In the genomic region with DNA sequence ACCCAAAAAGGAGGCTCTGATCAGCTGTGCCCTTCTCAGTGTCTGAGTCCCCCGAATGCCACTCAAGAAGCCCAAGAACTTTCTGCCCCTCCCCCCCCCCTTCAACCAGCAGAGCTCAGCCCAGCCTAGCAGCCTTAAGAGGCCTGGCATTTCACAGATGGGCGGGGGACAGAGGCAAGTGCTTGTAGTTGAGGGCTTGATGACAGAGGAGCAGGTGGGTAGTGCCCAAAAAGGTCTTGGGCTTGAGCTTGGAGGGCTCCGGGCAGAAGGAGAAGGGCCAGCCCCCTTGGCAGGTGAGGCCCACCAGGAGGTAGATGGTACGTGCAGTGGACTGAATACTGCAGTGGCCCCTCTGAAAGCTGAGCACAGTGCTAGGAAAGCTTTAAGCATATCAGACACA, we compare ENCODE assay signal across 8 mouse cellular contexts. TPM values are rescaled to one million over a fixed set of nuclear protein-coding genes. Genes with fewer than 3 reads are reported as not detected.
DNase-seq lines count a peak whose midpoint lies in the region; ATAC-seq lines count a peak whose summit lies in the region.

No protein-coding gene starts in this region.

- 43% methylated on average over 4 of the region's 4 CpGs for WGBS in heart, embryonic 13.5 days
- WGBS in embryonic facial prominence, embryonic 10.5 days: 85% methylated on average over 4 of the region's 4 CpGs
- 82% methylated on average over 4 of the region's 4 CpGs for WGBS in hindbrain, embryonic 12.5 days

- H3K27ac ChIP-seq in heart, embryonic 13.5 days (replicated peaks): peak overlapping the region; percentile 73
- H3K27ac ChIP-seq in embryonic facial prominence, embryonic 10.5 days (replicated peaks): peak overlapping the region; percentile 19; the same call in 1 of the 2 replicates
- H3K27ac ChIP-seq in hindbrain, embryonic 12.5 days: no peak overlapping the region

- no peaks in the 10 kb centered on the region for H3K27me3 ChIP-seq in heart, embryonic 13.5 days (replicated peaks)
- no peaks in the 10 kb centered on the region for H3K27me3 ChIP-seq in embryonic facial prominence, embryonic 10.5 days (replicated peaks; ENCODE audit: low read depth, poor library complexity, severe bottlenecking)
- no peaks in the 10 kb centered on the region for H3K27me3 ChIP-seq in hindbrain, embryonic 12.5 days

- H3K4me1 ChIP-seq in heart, embryonic 13.5 days: peaks cover 59% of the 10 kb centered on the region
- peaks cover 52% of the 10 kb centered on the region for H3K4me1 ChIP-seq in embryonic facial prominence, embryonic 10.5 days
- H3K4me1 ChIP-seq in hindbrain, embryonic 12.5 days: peaks cover 37% of the 10 kb centered on the region

- peaks cover 19% of the 10 kb centered on the region for H3K36me3 ChIP-seq in heart, embryonic 13.5 days
- peaks cover 37% of the 10 kb centered on the region for H3K36me3 ChIP-seq in embryonic facial prominence, embryonic 10.5 days (replicated peaks)
- H3K36me3 ChIP-seq in hindbrain, embryonic 12.5 days: no peaks in the 10 kb centered on the region

- peak overlapping the region; percentile 97 for H3K4me3 ChIP-seq in heart, embryonic 13.5 days
- H3K4me3 ChIP-seq in embryonic facial prominence, embryonic 10.5 days: peak overlapping the region; percentile 87; the same call in 1 of the 2 replicates
- no peak overlapping the region for H3K4me3 ChIP-seq in hindbrain, embryonic 12.5 days

- ATAC-seq in heart, embryonic 13.5 days (ENCODE audit: extremely low read depth, insufficient number of reproducible peaks, low FRiP score, low TSS enrichment): no peak
- ATAC-seq in hindbrain, embryonic 12.5 days (ENCODE audit: low FRiP score): no peak

- DNase-seq in heart, adult 9 months (ENCODE audit: low spot score in 2 of 2): no peak
- no peak for DNase-seq in embryonic facial prominence, embryonic 10.5 days (ENCODE audit: low spot score)
- peak; percentile 54 for DNase-seq in lung, postnatal 10 days
- no peak for DNase-seq in spleen, postnatal 14 days (ENCODE audit: low spot score in 2 of 2)
- DNase-seq in urinary bladder, adult 2 months (ENCODE audit: low spot score): no peak
- DNase-seq in cerebellum, adult 9-10 months: no peak

- H3K9me3 ChIP-seq in heart, embryonic 13.5 days: no peaks in the 10 kb centered on the region
- H3K9me3 ChIP-seq in embryonic facial prominence, embryonic 10.5 days: no peaks in the 10 kb centered on the region
- no peaks in the 10 kb centered on the region for H3K9me3 ChIP-seq in hindbrain, embryonic 12.5 days (replicated peaks)

- peak overlapping the region; percentile 98 for H3K9ac ChIP-seq in heart, embryonic 13.5 days
- H3K9ac ChIP-seq in hindbrain, embryonic 12.5 days: 0 out of 2 replicates have a peak overlapping the region, but pooled peaks have one; percentile 92

- peak overlapping the region; percentile 94 for H3K4me2 ChIP-seq in heart, embryonic 13.5 days
- H3K4me2 ChIP-seq in hindbrain, embryonic 12.5 days (replicated peaks): peak overlapping the region; percentile 98

RNA-seq across cellular contexts. Expression of a gene that starts 1.7 kb away (rescaled TPM):
- polyA plus RNA-seq in heart, embryonic 13.5 days (2015; fragmentation: Nextera tagmentation; extraction: Ambion mirVana): 197 and 206 TPM in 2 replicates
- 150 and 153 TPM in 2 replicates for polyA plus RNA-seq in embryonic facial prominence, embryonic 10.5 days (2016; fragmentation: Nextera tagmentation; extraction: Ambion mirVana)
- polyA plus RNA-seq in hindbrain, embryonic 12.5 days (2016; fragmentation: Nextera tagmentation; extraction: Ambion mirVana): 201 and 213 TPM in 2 replicates
- 74.4 and 81.2 TPM in 2 replicates for polyA plus RNA-seq in urinary bladder, adult 2 months (2012; rRNA removed)

RNA-seq across cellular contexts. Expression of a gene that starts 19.2 kb away (rescaled TPM):
- polyA plus RNA-seq in heart, embryonic 13.5 days (2015; fragmentation: Nextera tagmentation; extraction: Ambion mirVana): 57.0 and 62.7 TPM in 2 replicates
- polyA plus RNA-seq in embryonic facial prominence, embryonic 10.5 days (2016; fragmentation: Nextera tagmentation; extraction: Ambion mirVana): 95.4 and 105 TPM in 2 replicates
- polyA plus RNA-seq in hindbrain, embryonic 12.5 days (2016; fragmentation: Nextera tagmentation; extraction: Ambion mirVana): 37.6 and 40.9 TPM in 2 replicates
- 2.3 and 3.1 TPM in 2 replicates for polyA plus RNA-seq in urinary bladder, adult 2 months (2012; rRNA removed)

RNA-seq across cellular contexts. Expression of a gene that starts 19.5 kb away (rescaled TPM):
- polyA plus RNA-seq in heart, embryonic 13.5 days (2015; fragmentation: Nextera tagmentation; extraction: Ambion mirVana): 0.41 and 0.55 TPM in 2 replicates
- 0.54 and 1.0 TPM in 2 replicates for polyA plus RNA-seq in embryonic facial prominence, embryonic 10.5 days (2016; fragmentation: Nextera tagmentation; extraction: Ambion mirVana)
- 1.0 and 1.1 TPM in 2 replicates for polyA plus RNA-seq in hindbrain, embryonic 12.5 days (2016; fragmentation: Nextera tagmentation; extraction: Ambion mirVana)
- 0.69 and 0.96 TPM in 2 replicates for polyA plus RNA-seq in urinary bladder, adult 2 months (2012; rRNA removed)

RNA-seq across cellular contexts. Expression of a gene that starts 23.0 kb away (rescaled TPM):
- polyA plus RNA-seq in heart, embryonic 13.5 days (2015; fragmentation: Nextera tagmentation; extraction: Ambion mirVana): 4.8 and 5.7 TPM in 2 replicates
- 12.1 and 12.2 TPM in 2 replicates for polyA plus RNA-seq in embryonic facial prominence, embryonic 10.5 days (2016; fragmentation: Nextera tagmentation; extraction: Ambion mirVana)
- polyA plus RNA-seq in hindbrain, embryonic 12.5 days (2016; fragmentation: Nextera tagmentation; extraction: Ambion mirVana): 8.5 and 9.8 TPM in 2 replicates
- 34.5 and 36.0 TPM in 2 replicates for polyA plus RNA-seq in urinary bladder, adult 2 months (2012; rRNA removed)

RNA-seq across cellular contexts. Expression of a gene that starts 26.8 kb away (rescaled TPM):
- 0.50 and 0.53 TPM in 2 replicates for polyA plus RNA-seq in heart, embryonic 13.5 days (2015; fragmentation: Nextera tagmentation; extraction: Ambion mirVana)
- 0.60 and 1.0 TPM in 2 replicates for polyA plus RNA-seq in embryonic facial prominence, embryonic 10.5 days (2016; fragmentation: Nextera tagmentation; extraction: Ambion mirVana)
- polyA plus RNA-seq in hindbrain, embryonic 12.5 days (2016; fragmentation: Nextera tagmentation; extraction: Ambion mirVana): 0.89 and 1.5 TPM in 2 replicates
- 0.18 and 0.19 TPM in 2 replicates for polyA plus RNA-seq in urinary bladder, adult 2 months (2012; rRNA removed)
